14 mouse cellular contexts compared by ENCODE assay signal in the genomic region with DNA sequence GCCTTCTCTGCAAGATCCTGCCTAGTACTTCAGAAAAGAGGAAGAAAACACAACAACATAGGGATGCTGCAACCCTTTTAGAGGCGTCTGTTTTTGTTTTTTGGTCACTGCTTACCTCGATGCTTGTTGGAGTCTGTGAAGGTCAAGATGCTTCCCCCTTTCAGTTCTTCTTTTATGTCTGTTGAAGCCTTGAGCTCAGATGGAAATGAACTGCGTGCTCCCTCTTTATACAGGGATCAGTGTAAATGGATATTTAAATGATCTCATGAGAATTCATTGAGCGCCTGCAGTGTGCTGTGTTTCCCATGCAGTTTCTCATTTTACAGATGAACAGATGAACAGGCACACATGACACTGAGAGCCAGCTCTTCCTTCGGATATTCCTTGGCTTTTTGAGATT.
DNase-seq lines count a peak whose midpoint lies in the region; ATAC-seq lines count a peak whose summit lies in the region.
"Had no signal": no experiment of that assay in that cellular context is flagged by ENCODE, and none has a peak within 500 bp of the region (broad histone marks: within the 10 kb centered on the region; RNA-seq: fewer than 3 reads in every experiment).

No protein-coding gene starts in this region.

- H3K4me1 ChIP-seq in hindbrain, embryonic 12.5 days: peaks cover 21% of the 10 kb centered on the region
- H3K4me1 ChIP-seq in hindbrain, embryonic 11.5 days (replicated peaks; ENCODE audit: control insufficient read depth, insufficient read depth, low read length): no peaks in the 10 kb centered on the region
- peaks cover 17% of the 10 kb centered on the region; the same call in 1 of the 2 replicates for H3K4me1 ChIP-seq in midbrain, embryonic 15.5 days
- H3K4me1 ChIP-seq in intestine, embryonic 16.5 days (ENCODE audit: control insufficient read depth, insufficient read depth, low read length): no peaks in the 10 kb centered on the region
- H3K4me1 ChIP-seq: kidney, embryonic 15.5 days had no signal

- H3K27ac ChIP-seq in hindbrain, embryonic 12.5 days: no peak overlapping the region
- H3K27ac ChIP-seq in hindbrain, embryonic 11.5 days (ENCODE audit: low read depth, low read length): no peak overlapping the region
- H3K27ac ChIP-seq in midbrain, embryonic 15.5 days: peak overlapping the region; percentile 6; the same call in 1 of the 2 replicates
- no peak overlapping the region for H3K27ac ChIP-seq in intestine, embryonic 16.5 days (ENCODE audit: low read length)
- H3K27ac ChIP-seq: kidney, embryonic 15.5 days; limb, embryonic 15.5 days had no signal

- H3K9ac ChIP-seq in hindbrain, embryonic 12.5 days: no peak overlapping the region
- no peak overlapping the region for H3K9ac ChIP-seq in hindbrain, embryonic 11.5 days (ENCODE audit: low read depth, low read length)
- no peak overlapping the region for H3K9ac ChIP-seq in midbrain, embryonic 15.5 days
- no peak overlapping the region for H3K9ac ChIP-seq in intestine, embryonic 16.5 days (ENCODE audit: low read depth, low read length)
- H3K9ac ChIP-seq: kidney, embryonic 15.5 days; limb, embryonic 15.5 days had no signal

- no peak overlapping the region for H3K4me2 ChIP-seq in hindbrain, embryonic 12.5 days (replicated peaks)
- no peak overlapping the region for H3K4me2 ChIP-seq in hindbrain, embryonic 11.5 days (replicated peaks; ENCODE audit: low read depth, low read length)
- no peak overlapping the region for H3K4me2 ChIP-seq in midbrain, embryonic 15.5 days
- H3K4me2 ChIP-seq in intestine, embryonic 16.5 days (ENCODE audit: low read depth, low read length): no peak overlapping the region
- H3K4me2 ChIP-seq: kidney, embryonic 15.5 days; limb, embryonic 15.5 days had no signal

- H3K4me3 ChIP-seq in hindbrain, embryonic 12.5 days: no peak overlapping the region
- no peak overlapping the region for H3K4me3 ChIP-seq in hindbrain, embryonic 11.5 days (ENCODE audit: low read depth, low read length)
- no peak overlapping the region for H3K4me3 ChIP-seq in midbrain, embryonic 15.5 days
- H3K4me3 ChIP-seq in intestine, embryonic 16.5 days (ENCODE audit: low read length): no peak overlapping the region
- H3K4me3 ChIP-seq: kidney, embryonic 15.5 days; limb, embryonic 15.5 days had no signal

- no peaks in the 10 kb centered on the region for H3K27me3 ChIP-seq in hindbrain, embryonic 12.5 days
- no peaks in the 10 kb centered on the region for H3K27me3 ChIP-seq in hindbrain, embryonic 11.5 days (ENCODE audit: control insufficient read depth, insufficient read depth, low read length)
- no peaks in the 10 kb centered on the region for H3K27me3 ChIP-seq in midbrain, embryonic 15.5 days (replicated peaks)
- no peaks in the 10 kb centered on the region for H3K27me3 ChIP-seq in intestine, embryonic 16.5 days (replicated peaks; ENCODE audit: control insufficient read depth, insufficient read depth, low read length)
- H3K27me3 ChIP-seq: kidney, embryonic 15.5 days; limb, embryonic 15.5 days had no signal

- WGBS in hindbrain, embryonic 12.5 days: 35% methylated on average over 5 of the region's 5 CpGs
- 45% methylated on average over 5 of the region's 5 CpGs for WGBS in hindbrain, embryonic 11.5 days
- 20% methylated on average over 5 of the region's 5 CpGs for WGBS in midbrain, embryonic 15.5 days
- 67% methylated on average over 5 of the region's 5 CpGs for WGBS in intestine, embryonic 16.5 days

- DNase-seq in hindbrain, embryonic 11.5 days (ENCODE audit: low spot score): no peak
- no peak for DNase-seq in gastrocnemius, postnatal 36 days
- DNase-seq: heart, adult 18-20 months; lung, adult 2 months; right cerebral cortex, postnatal 25 days; thymus, postnatal 4 days had no signal

- ATAC-seq in hindbrain, embryonic 12.5 days (ENCODE audit: low FRiP score): peak; percentile 65
- ATAC-seq in hindbrain, embryonic 11.5 days (ENCODE audit: low FRiP score): no peak
- ATAC-seq in common myeloid progenitor, adult 5-6 weeks (replicated peaks; ENCODE audit: low read depth, poor library complexity, severe bottlenecking): 0 out of 2 replicates have a peak, but pooled peaks have one; percentile 22
- peak; percentile 61 for ATAC-seq in granulocyte monocyte progenitor cell, adult 5-6 weeks (replicated peaks; ENCODE audit: poor library complexity, severe bottlenecking)
- ATAC-seq in midbrain, embryonic 15.5 days (replicated peaks): no peak; the same call in 1 of the 2 replicates
- no peak for ATAC-seq in intestine, embryonic 16.5 days
- ATAC-seq: inflammation-experienced regulatory T-cells, adult 6 months had no signal

- H3K9me3 ChIP-seq in hindbrain, embryonic 12.5 days (replicated peaks): no peaks in the 10 kb centered on the region
- H3K9me3 ChIP-seq in hindbrain, embryonic 11.5 days (ENCODE audit: control insufficient read depth, low read length): no peaks in the 10 kb centered on the region
- H3K9me3 ChIP-seq in midbrain, embryonic 15.5 days: no peaks in the 10 kb centered on the region
- H3K9me3 ChIP-seq in intestine, embryonic 16.5 days (ENCODE audit: control insufficient read depth, low read length): no peaks in the 10 kb centered on the region
- H3K9me3 ChIP-seq: kidney, embryonic 15.5 days; limb, embryonic 15.5 days had no signal

- H3K36me3 ChIP-seq in hindbrain, embryonic 12.5 days: no peaks in the 10 kb centered on the region
- H3K36me3 ChIP-seq in hindbrain, embryonic 11.5 days (ENCODE audit: control insufficient read depth, insufficient read depth, low read length): no peaks in the 10 kb centered on the region
- H3K36me3 ChIP-seq in midbrain, embryonic 15.5 days (replicated peaks): no peaks in the 10 kb centered on the region
- no peaks in the 10 kb centered on the region for H3K36me3 ChIP-seq in intestine, embryonic 16.5 days (ENCODE audit: control insufficient read depth, insufficient read depth, low read length)
- H3K36me3 ChIP-seq: kidney, embryonic 15.5 days; limb, embryonic 15.5 days had no signal

- intact Hi-C loops in gastrocnemius, postnatal 36 days (cut with DNase I): no loop called here

Comparison
In these comparisons a context has a peak if more than half of its experiments do, and no peak if none do; other contexts are left out.
1. ATAC-seq: peak in hindbrain, embryonic 12.5 days (single experiment), common myeloid progenitor, adult 5-6 weeks (single experiment) and granulocyte monocyte progenitor cell, adult 5-6 weeks (single experiment); none in hindbrain, embryonic 11.5 days (single experiment), midbrain, embryonic 15.5 days (single experiment) and intestine, embryonic 16.5 days (single experiment).